Mouse (Mus musculus): ENCODE results near the gene Olfr1320.

The Olfr1320 gene

GRCm38 (mm10) chrX:49672033-49672432, at the start of gene Olfr1320:
Gene Olfr1320, plus strand, starts transcription at chrX:49672333.
- no peak for ATAC-seq (ENCODE audit: insufficient number of reproducible peaks, low FRiP score, low TSS enrichment)

GRCm38 (mm10) chrX:49627566-49627965, 44.6 kb upstream of the Olfr1320 start:
- no peak for ATAC-seq (ENCODE audit: insufficient number of reproducible peaks, low FRiP score, low TSS enrichment)

GRCm38 (mm10) chrX:49631195-49631594, 40.9 kb upstream of the Olfr1320 start:
- ATAC-seq (ENCODE audit: insufficient number of reproducible peaks, low FRiP score, low TSS enrichment), result no peak

DNA sequence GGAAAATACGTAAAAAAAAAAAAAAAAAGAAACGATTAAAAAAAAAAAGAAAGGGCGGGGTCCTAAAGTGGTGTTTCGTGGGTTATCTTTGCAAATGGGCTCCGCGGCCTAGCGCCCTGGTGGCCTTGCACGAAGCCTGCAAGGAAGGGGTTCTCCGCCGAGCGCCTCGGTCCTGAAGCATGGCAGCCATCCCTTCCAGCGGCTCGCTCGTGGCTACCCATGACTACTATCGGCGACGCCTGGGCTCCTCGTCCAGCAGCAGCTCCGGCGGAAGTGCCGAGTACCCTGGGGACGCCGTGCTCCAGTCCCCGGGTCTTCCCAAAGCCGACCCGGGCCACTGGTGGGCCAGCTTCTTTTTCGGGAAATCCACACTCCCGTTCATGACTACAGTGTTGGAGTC, 11.4 kb upstream of the Olfr1320 start:
- 0 out of 2 replicates have a peak, but pooled peaks have one; percentile 10 for ATAC-seq (ENCODE audit: insufficient number of reproducible peaks, low FRiP score, low TSS enrichment)

Data from cerebellum, adult (tissue).